Comparison of ENCODE assay signal across 8 mouse cellular contexts in the genomic region with DNA sequence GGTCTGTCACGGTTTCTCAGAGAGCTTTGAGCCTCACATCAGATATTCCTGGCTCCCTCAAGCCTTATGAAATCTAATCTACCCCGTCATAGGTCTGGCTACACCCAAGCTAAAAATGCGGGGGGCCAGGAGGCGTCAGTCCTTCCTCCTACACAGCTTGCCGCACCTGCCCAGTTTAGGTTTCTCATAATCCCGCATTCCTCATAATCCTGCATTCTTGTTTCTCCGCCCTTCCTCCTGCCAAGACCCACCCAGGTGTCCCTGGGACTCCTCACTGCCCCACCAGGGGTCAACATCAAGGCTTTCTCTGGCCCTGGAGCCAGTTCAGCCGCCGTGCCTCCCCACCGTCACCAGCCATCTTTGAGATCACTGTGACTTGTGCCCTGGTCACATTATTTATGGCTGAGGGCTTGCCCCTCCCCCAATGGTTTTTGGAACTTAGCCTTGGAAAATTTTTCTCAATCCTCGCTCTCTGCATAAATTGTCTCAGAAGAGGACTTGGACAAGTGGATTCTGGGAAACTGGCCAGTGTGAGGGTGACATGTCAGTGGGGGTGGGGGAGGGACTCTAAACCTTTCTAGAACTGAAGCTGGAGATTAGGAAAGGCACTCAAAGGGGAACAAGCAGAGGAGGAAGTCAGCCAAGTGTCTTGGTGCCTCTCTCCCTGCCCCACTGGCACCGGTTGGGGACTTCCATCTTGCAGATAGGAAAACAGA. TPM values are rescaled to one million over a fixed set of nuclear protein-coding genes. Genes with fewer than 3 reads are reported as not detected.
A peak's percentile ranks its signal among the peaks of the same experiment; 100 is the strongest.
DNase-seq lines count a peak whose midpoint lies in the region; ATAC-seq and TF ChIP-seq lines count a peak whose summit lies in the region.
"Had no signal": no experiment of that assay in that cellular context is flagged by ENCODE, and none has a peak within 500 bp of the region (broad histone marks: within the 10 kb centered on the region; RNA-seq: fewer than 3 reads in every experiment).

No protein-coding gene starts in this region.

- peak overlapping the region; percentile 46 for H3K9ac ChIP-seq in MEL (ENCODE audit: control insufficient read depth, low read depth, low read length, poor library complexity, severe bottlenecking)
- no peak overlapping the region for H3K9ac ChIP-seq in heart, embryonic 13.5 days
- H3K9ac ChIP-seq: embryonic facial prominence, embryonic 12.5 days had no signal

- H3K4me3 ChIP-seq in MEL (ENCODE audit: control insufficient read depth in 1 of 2, insufficient read depth in 1 of 2, low read depth in 2 of 2, low read length in 2 of 2) = peak overlapping the region; percentile 21 to 42
- H3K4me3 ChIP-seq in heart, embryonic 13.5 days = no peak overlapping the region
- peak overlapping the region; percentile 30 for H3K4me3 ChIP-seq in layer of hippocampus, adult 2 months
- H3K4me3 ChIP-seq: embryonic facial prominence, embryonic 12.5 days had no signal

- CTCF ChIA-PET in Patski (lab: Charles Lee) = interaction anchor here (0.9 to 7.0 kb wide), 8 partner anchors 14 to 191 kb away, joined by 3 to 50 read pairs (median 4); no protein-coding TSS in a partner anchor

- H3K4me2 ChIP-seq in heart, embryonic 13.5 days = peak overlapping the region; percentile 39
- H3K4me2 ChIP-seq: embryonic facial prominence, embryonic 12.5 days had no signal

- peaks cover 2 to 25% of the 10 kb centered on the region in 2 experiments; a peak in 3 of 4 replicates for H3K4me1 ChIP-seq in MEL (ENCODE audit: control insufficient read depth in 1 of 2, insufficient read depth in 2 of 2, low read length in 2 of 2)
- H3K4me1 ChIP-seq in heart, embryonic 13.5 days = peaks cover 55% of the 10 kb centered on the region

- no peaks in the 10 kb centered on the region for H3K79me2 ChIP-seq in MEL (ENCODE audit: control insufficient read depth, insufficient read depth, low read length, poor library complexity)

- TF ChIP-seq CTCF in MEL (IDR thresholded peaks at IDR 0.05 in 2 of 3, conservative IDR thresholded peaks at IDR 0.05 in 1 of 3; ENCODE audit: control insufficient read depth in 1 of 3, insufficient read depth in 1 of 3, low read depth in 2 of 3, low read length in 3 of 3, poor library complexity in 1 of 3, severe bottlenecking in 1 of 3) (no peak), Patski (IDR thresholded peaks at IDR 0.05) (no peak)
- TF ChIP-seq CTCF in layer of hippocampus, adult 2 months (conservative IDR thresholded peaks at IDR 0.05) = no peak

- H3K27ac ChIP-seq in MEL (ENCODE audit: control insufficient read depth, low read depth, low read length) = peak overlapping the region; percentile 37
- peak overlapping the region; percentile 70 for H3K27ac ChIP-seq in heart, embryonic 13.5 days (replicated peaks)
- peak overlapping the region; percentile 89 for H3K27ac ChIP-seq in layer of hippocampus, adult 2 months
- H3K27ac ChIP-seq: embryonic facial prominence, embryonic 12.5 days had no signal

- in situ Hi-C loops in Patski (cut with MboI; ENCODE audit: low pct_unique_long_range_greater_than_20kb) = loop anchor here (5.0 to 25.0 kb wide), 3 partner anchors 95 to 415 kb away; a partner anchor contains a TSS

- TF ChIP-seq RAD21 in MEL (IDR thresholded peaks at IDR 0.05; ENCODE audit: low read depth, low read length) = no peak

- ATAC-seq in Patski = no peak
- ATAC-seq in common myeloid progenitor, adult 5-6 weeks (replicated peaks; ENCODE audit: low read depth, poor library complexity, severe bottlenecking) = peak; percentile 31
- no peak for ATAC-seq in heart, embryonic 13.5 days (ENCODE audit: extremely low read depth, insufficient number of reproducible peaks, low FRiP score, low TSS enrichment)
- no peak for ATAC-seq in erythroid progenitor cell, adult 5-6 weeks (replicated peaks; ENCODE audit: low FRiP score, poor library complexity, severe bottlenecking)

- POLR2A ChIA-PET in Patski (lab: Charles Lee) = interaction anchor here (0.6 to 1.4 kb wide), 4 partner anchors 30 to 474 kb away, joined by 3 to 5 read pairs (median 4); a partner anchor contains a TSS

- DNase-seq in MEL (ENCODE audit: low read depth, low spot score) (peak; percentile 89), Patski (ENCODE audit: low read depth, low spot score) (peak; percentile 9)
- peak; percentile 49 to 58 for DNase-seq in layer of hippocampus, adult 2 months (ENCODE audit: low spot score in 2 of 2)
- peak; percentile 94 for DNase-seq in lung, postnatal 36 days

- peak in 1 of 2 experiments; percentile 75; a peak in 3 of 4 replicates for TF ChIP-seq EP300 in MEL (IDR thresholded peaks at IDR 0.05; ENCODE audit: low read depth in 1 of 2, low read length in 2 of 2)

- TF ChIP-seq POLR2A in MEL (IDR thresholded peaks at IDR 0.05; ENCODE audit: control insufficient read depth in 1 of 2, insufficient read depth in 1 of 2, low read depth in 1 of 2, low read length in 2 of 2, poor library complexity in 1 of 2) = peak; percentile 83 to 94

- no peaks in the 10 kb centered on the region for H3K9me3 ChIP-seq in MEL (replicated peaks; ENCODE audit: insufficient read depth, low read length)
- H3K9me3 ChIP-seq in heart, embryonic 13.5 days = no peaks in the 10 kb centered on the region
- H3K9me3 ChIP-seq: embryonic facial prominence, embryonic 12.5 days had no signal

- peaks cover 7 to 8% of the 10 kb centered on the region in 2 experiments for H3K27me3 ChIP-seq in MEL (ENCODE audit: control insufficient read depth in 1 of 2, insufficient read depth in 2 of 2, low read length in 2 of 2)
- no peaks in the 10 kb centered on the region for H3K27me3 ChIP-seq in Patski
- H3K27me3 ChIP-seq in heart, embryonic 13.5 days (replicated peaks) = peaks cover 71% of the 10 kb centered on the region

- H3K36me3 ChIP-seq in MEL (ENCODE audit: control insufficient read depth in 1 of 2, insufficient read depth in 2 of 2, low read length in 2 of 2) = peaks cover 0 to 4% of the 10 kb centered on the region in 2 experiments; a peak in 2 of 4 replicates
- no peaks in the 10 kb centered on the region for H3K36me3 ChIP-seq in heart, embryonic 13.5 days
- H3K36me3 ChIP-seq: embryonic facial prominence, embryonic 12.5 days had no signal

- 41% methylated on average over 12 of the region's 12 CpGs for WGBS in heart, embryonic 13.5 days

TF ChIP-seq in MEL, 35 proteins besides CTCF, POLR2A, EP300 and RAD21 (continues in another document):
- TF ChIP-seq ZMIZ1 (IDR thresholded peaks at IDR 0.05; ENCODE audit: low read depth, low read length) (peak; percentile 98), MXI1 (IDR thresholded peaks at IDR 0.05; ENCODE audit: low read depth, low read length) (peak; percentile 41), MYB (IDR thresholded peaks at IDR 0.05; ENCODE audit: low read depth, low read length) (peak; percentile 49; the same call in 1 of the 2 replicates), GATA1 (IDR thresholded peaks at IDR 0.05; ENCODE audit: low read depth, low read length) (no peak; the same call in 1 of the 2 replicates), ZC3H11A (IDR thresholded peaks at IDR 0.05; ENCODE audit: low read depth, low read length) (no peak), MAZ (IDR thresholded peaks at IDR 0.05; ENCODE audit: low read depth, low read length) (peak; percentile 75; the same call in 1 of the 2 replicates), SIN3A (IDR thresholded peaks at IDR 0.05; ENCODE audit: low read length) (peak; percentile 61; the same call in 1 of the 2 replicates), GABPA (IDR thresholded peaks at IDR 0.05; ENCODE audit: low read depth, low read length) (no peak), MEF2A (IDR thresholded peaks at IDR 0.05; ENCODE audit: extremely low read depth, insufficient replicate concordance, low read depth, low read length, poor library complexity, severe bottlenecking) (no peak), ELF1 (IDR thresholded peaks at IDR 0.05; ENCODE audit: low read depth, low read length) (peak; percentile 54; the same call in 1 of the 2 replicates), RCOR1 (IDR thresholded peaks at IDR 0.05; ENCODE audit: low read depth, low read length) (peak; percentile 47; the same call in 1 of the 2 replicates), POLR2AphosphoS2 (IDR thresholded peaks at IDR 0.05; ENCODE audit: low read length) (peak; percentile 77), SMC3 (IDR thresholded peaks at IDR 0.05; ENCODE audit: low read depth, low read length) (0 out of 2 replicates have a peak, but pooled peaks have one; percentile 4)

RNA-seq across cellular contexts. Expression of a gene that starts 23.2 kb away (rescaled TPM):
- 7.8 and 8.8 TPM in 2 replicates for total RNA-seq in MEL (2012; rRNA removed)
- polyA plus RNA-seq in MEL (2012; ENCODE audit: insufficient read depth in 1 of 2, insufficient read length in 2 of 2, low read depth in 1 of 2, low replicate concordance in 2 of 2, missing spikeins in 1 of 2) (10 to 100 TPM; 13.7 to 31.3 TPM), Patski (2021) (9.3 TPM)
- 4.9 and 5.4 TPM in 2 replicates for total RNA-seq in common myeloid progenitor, adult 5-6 weeks (2017)
- 10.5 and 13.7 TPM in 2 replicates for polyA plus RNA-seq in heart, embryonic 13.5 days (2015; fragmentation: Nextera tagmentation; extraction: Ambion mirVana)
- 1 to 10 TPM; 4.0 to 5.5 TPM for total RNA-seq in layer of hippocampus, adult 2 months (2021)
- 1.3 and 1.4 TPM in 2 replicates for total RNA-seq in erythroid progenitor cell, adult 5-6 weeks (2015; ENCODE audit: low replicate concordance)
- total RNA-seq in erythroid progenitor cell, adult 5-6 weeks (2017; ENCODE audit: low replicate concordance) = 0.51 and 1.3 TPM in 2 replicates

RNA-seq across cellular contexts. Expression of a gene that starts 30.3 kb away (rescaled TPM):
- total RNA-seq in MEL (2012; rRNA removed) = 0.08 and 0.10 TPM in 2 replicates
- polyA plus RNA-seq in MEL (2012; ENCODE audit: insufficient read depth in 1 of 2, insufficient read length in 2 of 2, low read depth in 1 of 2, low replicate concordance in 2 of 2, missing spikeins in 1 of 2) = under 1 TPM in 1 of 2 experiments, not detected in 1; 0.06 TPM
- 0.13 TPM for polyA plus RNA-seq in Patski (2021)
- total RNA-seq in common myeloid progenitor, adult 5-6 weeks (2017) = not detected in 2 replicates
- polyA plus RNA-seq in heart, embryonic 13.5 days (2015; fragmentation: Nextera tagmentation; extraction: Ambion mirVana) = 0.12 and 0.22 TPM in 2 replicates
- 100 to 1,000 TPM; 394 to 431 TPM for total RNA-seq in layer of hippocampus, adult 2 months (2021)
- total RNA-seq in erythroid progenitor cell, adult 5-6 weeks (2015; ENCODE audit: low replicate concordance) = not detected in 2 replicates
- 0.38 TPM in 1 of 2 replicates, not detected in the other for total RNA-seq in erythroid progenitor cell, adult 5-6 weeks (2017; ENCODE audit: low replicate concordance)

RNA-seq across cellular contexts. Expression of a gene that starts 40.1 kb away (rescaled TPM):
- 2.5 and 3.3 TPM in 2 replicates for total RNA-seq in MEL (2012; rRNA removed)
- polyA plus RNA-seq in MEL (2012; ENCODE audit: insufficient read depth in 1 of 2, insufficient read length in 2 of 2, low read depth in 1 of 2, low replicate concordance in 2 of 2, missing spikeins in 1 of 2) = 10 to 100 TPM in 1 of 2 experiments, not detected in 1; 14.1 TPM
- polyA plus RNA-seq in Patski (2021) = 10.8 TPM
- 0.78 and 6.7 TPM in 2 replicates for total RNA-seq in common myeloid progenitor, adult 5-6 weeks (2017)
- 6.8 and 7.7 TPM in 2 replicates for polyA plus RNA-seq in heart, embryonic 13.5 days (2015; fragmentation: Nextera tagmentation; extraction: Ambion mirVana)
- 10 to 100 TPM; 17.1 to 18.5 TPM for total RNA-seq in layer of hippocampus, adult 2 months (2021)
- 0.84 TPM in 1 of 2 replicates, not detected in the other for total RNA-seq in erythroid progenitor cell, adult 5-6 weeks (2015; ENCODE audit: low replicate concordance)
- not detected in 2 replicates for total RNA-seq in erythroid progenitor cell, adult 5-6 weeks (2017; ENCODE audit: low replicate concordance)

Comparison
In these comparisons a context has a peak if more than half of its experiments do, and no peak if none do; other contexts are left out.
1. DNase-seq: peak in every context shown above with its lines; median percentile 94 in lung, postnatal 36 days; 89 in MEL; 54 in layer of hippocampus, adult 2 months; 9 in Patski.
2. H3K27ac ChIP-seq: peak in every context shown above with its lines; median percentile 89 in layer of hippocampus, adult 2 months; 70 in heart, embryonic 13.5 days; 37 in MEL.
3. RNA of a gene that starts 30.3 kb away (total RNA-seq): 394 to 431 TPM in layer of hippocampus, adult 2 months; 0.38 TPM in erythroid progenitor cell, adult 5-6 weeks, 0.08 to 0.10 TPM in MEL and not detected in common myeloid progenitor, adult 5-6 weeks; every median in the first group is over 100 times any median in the second.